Mouse (Mus musculus) megakaryocyte, adult 5-6 weeks (primary cell): ENCODE measurements around the gene Ermard. TPM values are rescaled to one million over a fixed set of nuclear protein-coding genes. Genes with fewer than 3 reads are reported as not detected.

Source experiments
- ATAC-seq: 2 replicates; pipeline ENCODE4 v1.8.0; 2016; ENCODE audit warnings: mild to moderate bottlenecking, inconsistent platforms; ENCODE audit not compliant: poor library complexity, severe bottlenecking
- total RNA-seq, 2 experiments: library from RNA; stranded (forward) in 1 of 2; stranded (reverse) in 1 of 2; fragments of 153-499, 151-499 nt in 1 of 2; fragments of 221-1000, 200-1000 nt in 1 of 2; gene quantifications; 2 replicates each; pipeline versions ENCODE4 v1.2.3 to v1.2.4; 2015 to 2017

Gene Ermard
- total RNA-seq, 2 experiments from 2014 or later: 59.1 to 84.3 TPM

GRCm38 (mm10) chr17:15059646-15060045, 18.6 kb downstream of the Ermard start:
- ATAC-seq: no peak

GRCm38 (mm10) chr17:15060356-15060755, 19.3 kb downstream of the Ermard start:
- no peak for ATAC-seq

- peak; percentile 62 for ATAC-seq
Observed at GRCm38 (mm10) chr17:15065391-15066024, 24.5 kb downstream of the Ermard start.

- no peak for ATAC-seq
Observed at GRCm38 (mm10) chr17:15066066-15066465, 25.1 kb downstream of the Ermard start.

DNA sequence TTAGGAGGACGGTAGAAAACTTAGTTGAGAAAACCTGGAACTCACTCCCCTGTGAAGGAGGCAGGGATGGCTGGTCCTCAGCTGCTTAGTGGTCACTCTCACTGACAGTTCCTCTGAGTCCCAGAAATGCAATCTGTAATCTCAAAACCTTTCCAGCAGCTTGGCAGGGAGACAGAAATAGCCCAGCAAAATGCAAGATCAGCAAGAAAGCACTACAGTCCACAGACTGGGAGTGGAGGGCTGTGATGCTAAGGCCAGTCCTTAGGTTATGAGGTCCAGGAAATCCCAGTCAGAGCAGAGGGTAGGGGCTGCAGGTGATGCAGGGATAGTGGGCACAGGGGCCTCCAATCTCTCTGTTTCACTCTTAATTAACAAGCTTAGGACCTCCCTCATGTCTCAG, 25.9 kb downstream of the Ermard start:
- no peak for ATAC-seq

DNA sequence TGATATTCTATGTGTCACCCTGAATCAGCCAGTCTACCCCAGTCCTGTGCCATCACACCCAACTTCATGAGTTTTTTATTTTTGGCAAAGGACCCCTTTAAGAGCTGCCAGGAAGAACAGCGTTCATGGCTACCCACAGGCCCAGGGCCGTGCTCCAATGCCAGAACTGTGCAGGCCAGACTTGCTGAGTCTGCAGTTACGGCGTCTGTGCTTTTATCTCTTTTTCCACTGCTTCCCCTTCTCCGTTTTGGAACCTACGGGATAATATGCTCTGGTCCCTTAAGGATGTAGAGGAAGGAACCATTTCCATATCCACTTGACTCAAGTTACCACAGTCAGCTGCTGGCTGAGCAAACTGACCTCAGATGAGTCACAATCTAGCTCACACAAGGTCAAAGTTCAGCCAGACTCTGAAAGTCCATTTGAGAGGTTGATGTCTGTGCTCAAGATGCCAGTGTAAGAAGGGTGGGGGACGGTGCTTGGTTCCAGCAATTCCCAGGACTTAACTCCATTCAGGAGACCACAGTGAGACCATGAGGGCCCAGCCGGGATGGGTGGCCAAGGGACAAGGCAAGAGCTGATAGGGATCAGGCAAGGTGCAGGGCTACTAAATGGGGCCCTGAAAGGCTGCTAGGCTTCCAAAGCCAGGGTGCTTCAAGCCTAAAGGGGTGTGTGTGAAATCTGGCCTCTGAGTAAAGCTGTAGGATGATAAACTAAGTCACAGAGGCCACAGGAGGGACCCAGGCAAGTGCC, 27.2 kb downstream of the Ermard start:
- ATAC-seq: no peak

DNA sequence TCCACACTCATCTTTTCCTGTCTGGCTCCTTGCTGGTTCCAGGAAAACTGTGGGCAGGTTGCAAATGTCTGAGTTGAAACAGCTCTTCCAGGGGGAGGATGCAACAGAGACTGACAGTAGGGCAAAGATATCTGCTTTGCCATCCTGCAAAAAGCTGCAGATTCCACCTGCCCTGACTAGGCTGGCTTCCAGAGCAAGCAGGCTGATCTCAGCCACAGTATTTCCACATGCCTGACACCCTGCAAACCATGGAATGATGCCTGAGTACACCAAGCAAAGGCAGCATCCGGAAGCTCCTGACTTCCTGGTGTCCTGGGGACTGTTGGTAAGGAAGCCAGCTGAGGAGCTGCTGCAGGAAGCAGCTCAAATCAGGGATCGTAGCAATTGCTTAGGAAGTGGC, 28.1 kb downstream of the Ermard start:
- no peak for ATAC-seq

GRCm38 (mm10) chr17:15072211-15072610, 31.2 kb downstream of the Ermard start:
- no peak for ATAC-seq

- ATAC-seq: no peak
Observed at GRCm38 (mm10) chr17:15075033-15075432, 34.0 kb downstream of the Ermard start.

GRCm38 (mm10) chr17:15077536-15077935, 36.5 kb downstream of the Ermard start:
- no peak for ATAC-seq

- peak; percentile 30; the same call in 1 of the 2 replicates for ATAC-seq
Observed at GRCm38 (mm10) chr17:15084226-15084848, 43.3 kb downstream of the Ermard start.

- ATAC-seq: no peak
Observed at GRCm38 (mm10) chr17:15085006-15085405, 44.0 kb downstream of the Ermard start.

GRCm38 (mm10) chr17:15088166-15088565, 47.2 kb downstream of the Ermard start:
- ATAC-seq: no peak

- ATAC-seq: no peak
Observed at GRCm38 (mm10) chr17:15088591-15089001, 47.6 kb downstream of the Ermard start.

DNA sequence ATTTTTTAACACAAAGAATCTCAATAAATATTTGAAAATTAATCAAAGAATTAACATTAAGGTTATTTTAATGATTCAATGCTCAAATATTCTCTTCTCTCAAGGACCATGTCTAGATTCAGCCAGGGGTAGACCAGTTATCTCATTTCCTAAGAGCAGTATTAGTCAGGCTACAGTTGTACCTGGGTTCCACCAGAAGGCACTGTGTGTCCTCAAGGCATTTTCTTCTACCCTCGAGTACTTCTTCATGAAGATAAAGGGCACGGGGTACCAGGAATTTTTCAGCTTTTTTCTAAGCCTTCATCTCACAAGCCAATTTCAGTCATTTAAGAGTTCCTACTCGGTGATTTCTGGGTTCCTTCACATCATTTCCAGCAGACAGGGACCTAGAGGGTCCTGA, 50.7 kb downstream of the Ermard start:
- ATAC-seq: no peak

DNA sequence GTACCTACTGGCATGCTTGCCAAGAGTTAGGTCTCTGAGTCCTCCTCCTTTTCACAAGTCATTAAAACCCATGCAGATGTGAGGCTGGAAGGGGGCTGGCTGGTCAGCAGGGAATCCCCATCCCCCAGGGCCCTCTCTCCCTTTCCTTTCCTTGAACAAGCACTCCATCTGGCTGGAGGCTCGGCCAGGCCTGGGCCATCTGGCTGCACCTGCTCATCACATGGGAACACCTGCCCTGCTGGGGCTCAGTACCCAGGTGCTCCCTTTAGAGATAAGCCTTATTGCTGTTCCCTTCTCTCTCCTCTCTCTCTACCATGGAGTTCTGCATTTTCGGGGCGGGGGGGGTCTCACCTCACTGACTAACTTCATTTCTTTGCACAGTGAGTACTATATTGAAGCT, 52.5 kb downstream of the Ermard start:
- no peak for ATAC-seq

DNA sequence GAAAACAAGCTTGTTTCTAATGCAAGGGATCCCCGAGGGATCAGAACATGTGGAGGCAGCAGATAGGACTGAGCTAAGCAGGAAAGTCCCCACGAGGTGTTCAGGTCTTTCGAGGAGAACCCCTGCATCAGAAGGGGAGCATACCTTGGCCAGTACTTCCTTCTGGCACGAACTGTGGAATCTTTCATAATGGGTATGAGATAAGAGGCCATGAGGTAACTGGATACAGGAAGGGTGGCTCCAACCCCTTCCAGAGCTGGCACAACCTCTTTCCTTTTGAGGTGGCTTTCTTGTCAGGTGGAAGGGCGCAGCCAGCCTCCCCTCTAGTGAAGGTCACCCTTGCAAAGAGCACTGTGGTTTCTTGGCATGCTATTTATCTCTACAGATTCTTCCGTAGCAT, 55.8 kb downstream of the Ermard start:
- ATAC-seq: peak; percentile 74

DNA sequence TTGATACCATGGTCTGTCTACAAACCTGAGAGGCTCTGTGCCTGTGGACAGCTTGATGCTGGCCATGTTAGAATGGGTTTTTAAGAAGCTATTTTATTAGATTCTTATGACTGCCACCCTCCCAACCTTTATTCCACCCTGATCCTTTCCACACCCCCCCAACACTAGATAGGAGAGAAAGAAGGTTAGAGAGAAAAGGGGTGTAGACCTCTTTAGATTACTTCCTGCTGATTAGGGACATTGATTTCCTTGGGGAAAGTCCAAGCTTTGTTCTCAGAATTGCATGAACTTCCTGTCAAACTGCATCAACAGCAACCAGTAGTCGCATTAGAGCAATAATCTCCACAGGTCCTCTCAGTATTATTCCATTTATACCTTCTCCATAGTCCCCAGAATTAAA, 57.7 kb downstream of the Ermard start:
- ATAC-seq: no peak

GRCm38 (mm10) chr17:15101355-15101754, 60.3 kb downstream of the Ermard start:
- no peak for ATAC-seq

DNA sequence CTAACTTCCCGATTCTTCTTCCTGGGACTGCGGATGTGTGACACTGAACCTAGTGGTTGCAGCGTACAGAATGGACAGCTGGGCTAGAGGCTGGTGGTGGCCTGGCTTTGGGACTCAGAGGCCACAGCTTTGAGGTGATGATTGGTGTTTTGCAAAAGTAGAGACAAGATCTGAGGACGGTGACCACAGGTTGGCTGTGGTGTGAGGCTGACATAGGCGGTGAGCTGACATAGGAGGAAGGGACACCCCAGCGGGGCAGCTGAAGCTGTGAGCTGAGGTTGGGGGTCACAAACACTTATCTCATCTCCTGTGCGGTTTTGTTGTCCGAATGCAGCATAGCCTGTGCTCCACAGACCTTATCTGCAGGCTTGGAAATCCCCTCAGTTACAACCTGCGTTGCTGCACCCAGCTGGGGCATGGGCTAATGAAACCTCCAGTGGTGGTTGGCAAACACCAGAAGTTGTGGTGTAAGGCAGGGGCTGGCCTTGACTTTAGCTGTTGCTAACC, 66.2 kb downstream of the Ermard start:
- ATAC-seq: peak; percentile 86

GRCm38 (mm10) chr17:15108473-15109441, 67.7 kb downstream of the Ermard start:
- no peak for ATAC-seq
